Mouse (Mus musculus): ENCODE measurements around the gene Fbxo4.

DNA sequence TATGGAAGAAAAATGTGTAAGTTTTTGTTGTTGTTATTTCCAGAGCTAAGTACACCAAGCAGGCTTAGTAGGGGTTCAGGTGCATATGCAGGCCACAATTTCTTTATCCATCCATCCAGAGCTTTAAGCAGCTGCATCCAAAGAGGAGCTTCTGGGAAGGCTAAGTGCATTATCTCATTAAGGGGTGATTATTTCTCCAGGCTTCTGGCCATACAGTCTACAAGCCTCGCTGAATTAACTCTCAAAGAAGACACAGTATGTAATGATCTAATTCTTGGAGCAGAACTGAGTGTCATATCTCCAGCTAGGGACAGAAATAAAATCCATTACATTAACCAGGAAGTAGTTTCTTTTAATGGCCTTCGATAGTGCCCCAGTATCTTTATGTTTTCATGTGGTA is 34.5 kb upstream of the Fbxo4 start:
- no peak for TF ChIP-seq USF2 (conservative IDR thresholded peaks at IDR 0.05; ENCODE audit: low read depth, low read length)
- no peak for TF ChIP-seq ZC3H11A (IDR thresholded peaks at IDR 0.05; ENCODE audit: low read depth, low read length)
- no peak for TF ChIP-seq EP300 (IDR thresholded peaks at IDR 0.05; ENCODE audit: low read length)
- no peak for TF ChIP-seq POLR2A (IDR thresholded peaks at IDR 0.05; ENCODE audit: low read depth, low read length)
- TF ChIP-seq ELF1 (IDR thresholded peaks at IDR 0.05; ENCODE audit: low read depth, low read length), result no peak
- TF ChIP-seq MEF2A (IDR thresholded peaks at IDR 0.05; ENCODE audit: borderline replicate concordance, low read depth, low read length), result no peak
- TF ChIP-seq E2F4 (IDR thresholded peaks at IDR 0.05; ENCODE audit: insufficient replicate concordance, low read depth, low read length), result no peak
- TF ChIP-seq CTCF (conservative IDR thresholded peaks at IDR 0.05 in 1 of 2, IDR thresholded peaks at IDR 0.05 in 1 of 2; ENCODE audit: low read depth in 2 of 2, low read length in 2 of 2), result no peak

All from CH12.LX (cell line).